Mouse (Mus musculus) heart, postnatal 10 days (tissue): ENCODE measurements around the gene Ets2. TPM values are rescaled to one million over a fixed set of nuclear protein-coding genes. Genes with fewer than 3 reads are reported as not detected.

ENCODE experiments used
- DNase-seq, 2 experiments: peaks; one replicate each; pipeline ENCODE4 v3.0.0; 2021
- intact Hi-C: fragments of 180-260 bp; cut with DNase I; formaldehyde crosslinking; loops from one replicate; pipeline ENCODE4 v1.15.1; 2025
- total RNA-seq, 2 experiments: library from RNA; stranded (reverse); gene quantifications; 2 replicates each; pipeline ENCODE4 v1.2.3; 2021

Gene Ets2
- 100 to 1,000 TPM; 105 to 144 TPM for total RNA-seq

- DNase-seq, result peak; percentile 93 to 95
- intact Hi-C loops, result loop anchor here (1.0 to 2.0 kb wide), 5 partner anchors 41 to 243 kb away; no protein-coding TSS in a partner anchor
Observed at GRCm38 (mm10) chr16:95701802-95702561, at the start of gene Ets2. Gene Ets2, plus strand, starts transcription at chr16:95702075.

- intact Hi-C loops, result no loop called here
- no peak for DNase-seq
Observed at GRCm38 (mm10) chr16:95654204-95654611, 47.7 kb upstream of the Ets2 start.

- intact Hi-C loops, result loop anchor here (5.0 kb wide), 2 partner anchors 106 to 206 kb away; no protein-coding TSS in a partner anchor
- no peak for DNase-seq
Observed at GRCm38 (mm10) chr16:95656535-95656934, 45.3 kb upstream of the Ets2 start.

- DNase-seq, result no peak
- intact Hi-C loops, result loop anchor here (5.0 kb wide), 2 partner anchors 105 to 205 kb away; no protein-coding TSS in a partner anchor
Observed at GRCm38 (mm10) chr16:95657187-95657586, 44.7 kb upstream of the Ets2 start.

- intact Hi-C loops, result loop anchor here (5.0 kb wide), 2 partner anchors 105 to 205 kb away; no protein-coding TSS in a partner anchor
- DNase-seq, result no peak
Observed at GRCm38 (mm10) chr16:95657756-95658155, 44.1 kb upstream of the Ets2 start.

GRCm38 (mm10) chr16:95658836-95659430, 42.9 kb upstream of the Ets2 start:
- intact Hi-C loops, result loop anchor here (5.0 kb wide), 2 partner anchors 103 to 203 kb away; no protein-coding TSS in a partner anchor

GRCm38 (mm10) chr16:95659461-95659860, 42.4 kb upstream of the Ets2 start:
- intact Hi-C loops, result loop anchor here (5.0 kb wide), 2 partner anchors 103 to 203 kb away; no protein-coding TSS in a partner anchor
- DNase-seq, result no peak

More at GRCm38 (mm10) chr16:95658836-95659430, 42.9 kb upstream of the Ets2 start:
- DNase-seq, result peak; percentile 71 to 74

GRCm38 (mm10) chr16:95660909-95661308, 41.0 kb upstream of the Ets2 start:
- intact Hi-C loops, result loop anchor here (2.0 kb wide), 1 partner anchor 40 kb away; no protein-coding TSS in a partner anchor

GRCm38 (mm10) chr16:95665472-95666131, 36.3 kb upstream of the Ets2 start:
- no peak for DNase-seq
- intact Hi-C loops, result no loop called here

More at GRCm38 (mm10) chr16:95660909-95661308, 41.0 kb upstream of the Ets2 start:
- no peak for DNase-seq

GRCm38 (mm10) chr16:95666288-95666687, 35.6 kb upstream of the Ets2 start:
- DNase-seq, result no peak
- intact Hi-C loops, result no loop called here

- no peak for DNase-seq
- intact Hi-C loops, result no loop called here
Observed at GRCm38 (mm10) chr16:95667395-95668150, 34.3 kb upstream of the Ets2 start.

- intact Hi-C loops, result no loop called here
- no peak for DNase-seq
Observed at GRCm38 (mm10) chr16:95668151-95668993, 33.5 kb upstream of the Ets2 start.

- peak; percentile 18 to 24 for DNase-seq
- intact Hi-C loops, result no loop called here
Observed at GRCm38 (mm10) chr16:95674452-95674921, 27.4 kb upstream of the Ets2 start.

- no peak for DNase-seq
- intact Hi-C loops, result no loop called here
Observed at GRCm38 (mm10) chr16:95675212-95675611, 26.7 kb upstream of the Ets2 start.

- DNase-seq, result no peak
- intact Hi-C loops, result no loop called here
Observed at GRCm38 (mm10) chr16:95676668-95677067, 25.2 kb upstream of the Ets2 start.

- intact Hi-C loops, result no loop called here
- DNase-seq, result no peak
Observed at GRCm38 (mm10) chr16:95682431-95682892, 19.4 kb upstream of the Ets2 start.

GRCm38 (mm10) chr16:95685807-95686206, 16.1 kb upstream of the Ets2 start:
- DNase-seq, result no peak
- intact Hi-C loops, result no loop called here

- intact Hi-C loops, result no loop called here
- no peak for DNase-seq
Observed at GRCm38 (mm10) chr16:95686246-95686645, 15.6 kb upstream of the Ets2 start.

GRCm38 (mm10) chr16:95686901-95687300, 15.0 kb upstream of the Ets2 start:
- intact Hi-C loops, result no loop called here

More at GRCm38 (mm10) chr16:95686901-95687300, 15.0 kb upstream of the Ets2 start:
- no peak for DNase-seq
